Mouse (Mus musculus): Measurements from ENCODE around the gene Myt1l.

DNA sequence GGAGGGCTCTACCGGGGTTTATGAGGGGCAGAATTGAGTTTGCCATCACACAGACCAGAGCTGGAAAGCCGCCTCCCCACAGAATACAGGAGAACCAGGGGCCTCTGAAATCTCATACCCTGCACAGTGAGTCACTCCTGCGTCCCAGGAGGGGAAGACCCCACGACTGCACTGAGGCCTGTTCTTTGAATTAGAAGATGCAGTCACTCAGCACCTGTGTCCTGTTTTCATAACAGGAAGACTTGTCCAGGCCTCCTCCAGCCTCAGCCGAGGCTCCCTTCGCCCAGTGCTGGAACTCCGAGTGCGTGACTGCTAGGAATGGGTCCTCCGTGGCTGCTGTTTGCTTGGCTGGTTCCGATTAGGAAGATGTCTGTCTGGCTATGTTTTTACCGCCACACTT is 425.8 kb downstream of the Myt1l start:
- TF ChIP-seq CTCF (IDR thresholded peaks at IDR 0.05; ENCODE audit: insufficient read depth, low read depth, low read length) (no peak), POLR2A (IDR thresholded peaks at IDR 0.05; ENCODE audit: insufficient read depth, low read depth, low read length) (no peak)
